Mouse (Mus musculus): ENCODE measurements around the gene Rnf26. TPM values are rescaled to one million over a fixed set of nuclear protein-coding genes. Genes with fewer than 3 reads are reported as not detected.
"Not testable (repeated sequence)": the region's sequence is repeated elsewhere in the genome, so short reads cannot be mapped to it uniquely, and the experiment has no call there.

The Rnf26 gene
- polyA plus RNA-seq, 1 experiment = 40.2 TPM

DNA sequence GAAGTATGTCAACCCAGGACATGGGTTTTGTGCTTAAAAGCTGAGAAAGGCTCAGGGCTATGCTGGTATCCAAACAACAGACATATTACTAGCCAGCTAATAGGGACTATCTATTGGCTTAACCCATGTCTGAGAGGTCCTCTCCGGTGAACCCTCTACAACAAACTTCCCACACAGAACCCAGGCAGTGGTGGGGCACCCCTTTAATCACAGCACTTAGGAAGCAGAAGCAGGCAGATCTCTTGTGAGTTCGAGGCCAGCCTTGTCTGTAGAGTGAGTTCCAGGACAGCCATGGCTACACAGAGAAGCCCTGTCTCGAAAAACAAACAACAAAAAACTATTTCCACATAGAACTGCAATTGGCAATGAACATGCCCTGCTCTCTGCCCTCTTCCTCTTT is 13.4 kb upstream of the Rnf26 start:
- Histone ChIP-seq H3K4me1 (ENCODE audit: control insufficient read depth, insufficient read depth, low read length) (peaks cover 10% of the 10 kb centered on the region), H3K4me3 (ENCODE audit: insufficient read depth, low read length) (no peak overlapping the region), H3K27ac (ENCODE audit: insufficient read depth, low read length) (no peak overlapping the region)
- TF ChIP-seq CTCF (IDR thresholded peaks at IDR 0.05; ENCODE audit: borderline replicate concordance, insufficient read depth, low read length) (no peak), POLR2A (IDR thresholded peaks at IDR 0.05; ENCODE audit: low read depth, low read length) (no peak)

- peak; percentile 63; the same call in 1 of the 2 replicates for TF ChIP-seq CTCF (IDR thresholded peaks at IDR 0.05; ENCODE audit: borderline replicate concordance, insufficient read depth, low read length)
- TF ChIP-seq POLR2A (IDR thresholded peaks at IDR 0.05; ENCODE audit: low read depth, low read length) = no peak
- H3K27ac ChIP-seq (ENCODE audit: insufficient read depth, low read length) = 0 out of 2 replicates have a peak overlapping the region, but pooled peaks have one; percentile 4
- peaks cover 10% of the 10 kb centered on the region for H3K4me1 ChIP-seq (ENCODE audit: control insufficient read depth, insufficient read depth, low read length)
- no peak overlapping the region for H3K4me3 ChIP-seq (ENCODE audit: insufficient read depth, low read length)
These were observed 12.5 kb upstream of the Rnf26 start for GRCm38 (mm10) chr9:44125546-44126428.

GRCm38 (mm10) chr9:44125026-44125425 is 11.7 kb upstream of the Rnf26 start:
- H3K27ac ChIP-seq (ENCODE audit: insufficient read depth, low read length) = no peak overlapping the region
- no peak for TF ChIP-seq POLR2A (IDR thresholded peaks at IDR 0.05; ENCODE audit: low read depth, low read length)
- no peak for TF ChIP-seq CTCF (IDR thresholded peaks at IDR 0.05; ENCODE audit: borderline replicate concordance, insufficient read depth, low read length)
- H3K4me3 ChIP-seq (ENCODE audit: insufficient read depth, low read length) = no peak overlapping the region
- peaks cover 6% of the 10 kb centered on the region for H3K4me1 ChIP-seq (ENCODE audit: control insufficient read depth, insufficient read depth, low read length)

DNA sequence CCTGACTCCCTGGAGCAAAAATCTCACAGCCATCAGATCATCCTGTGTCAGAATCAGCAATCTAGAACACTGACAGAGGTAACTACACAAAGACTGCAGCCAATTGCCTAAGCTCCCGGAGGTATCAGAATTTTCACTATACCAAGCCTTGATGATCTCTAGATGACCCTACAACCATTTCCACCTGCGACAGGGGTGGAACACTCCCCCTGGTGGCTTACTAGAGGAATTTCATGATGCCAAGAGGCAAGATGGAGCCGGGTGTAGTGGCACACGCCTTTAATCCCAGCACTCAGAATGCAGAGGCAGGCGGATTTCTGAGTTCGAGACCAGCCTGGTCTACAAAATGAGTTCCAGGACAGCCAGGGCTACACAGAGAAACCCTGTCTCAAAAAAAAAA is 11.0 kb upstream of the Rnf26 start:
- Histone ChIP-seq H3K4me1 (ENCODE audit: control insufficient read depth, insufficient read depth, low read length) (peaks cover 3% of the 10 kb centered on the region; the same call in 1 of the 2 replicates), H3K4me3 (ENCODE audit: insufficient read depth, low read length) (no peak overlapping the region), H3K27ac (ENCODE audit: insufficient read depth, low read length) (no peak overlapping the region)
- TF ChIP-seq CTCF (IDR thresholded peaks at IDR 0.05; ENCODE audit: borderline replicate concordance, insufficient read depth, low read length) (no peak), POLR2A (IDR thresholded peaks at IDR 0.05; ENCODE audit: low read depth, low read length) (no peak)

DNA sequence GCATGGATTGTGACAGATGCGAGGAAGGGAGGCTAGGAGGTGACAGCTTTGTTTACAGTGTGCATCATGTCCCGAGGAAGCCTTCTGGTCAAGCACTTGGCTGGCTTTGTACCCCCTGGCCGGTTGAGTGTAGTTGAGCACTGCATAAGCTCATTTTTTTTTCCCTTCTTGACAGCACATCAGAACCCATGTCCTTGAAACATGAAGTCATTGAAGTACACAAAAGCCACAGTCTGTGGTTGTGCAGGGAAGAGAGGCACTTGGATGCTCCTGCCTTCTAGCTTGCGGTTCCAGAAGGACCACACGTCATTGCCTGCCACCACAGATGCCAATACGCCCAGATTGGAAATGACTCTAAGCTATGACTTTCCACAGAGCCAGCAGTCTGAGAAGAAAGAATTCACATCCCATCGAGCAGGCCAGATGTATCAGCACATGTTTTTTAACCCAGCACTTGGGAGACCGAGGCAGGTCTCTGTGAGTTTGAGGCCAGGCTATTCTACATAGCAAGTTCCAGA is 6.7 kb upstream of the Rnf26 start:
- H3K27ac ChIP-seq (ENCODE audit: insufficient read depth, low read length) = no peak overlapping the region
- no peaks in the 10 kb centered on the region for H3K4me1 ChIP-seq (ENCODE audit: control insufficient read depth, insufficient read depth, low read length)
- TF ChIP-seq CTCF (IDR thresholded peaks at IDR 0.05; ENCODE audit: borderline replicate concordance, insufficient read depth, low read length) = no peak
- TF ChIP-seq POLR2A (IDR thresholded peaks at IDR 0.05; ENCODE audit: low read depth, low read length) = no peak
- no peak overlapping the region for H3K4me3 ChIP-seq (ENCODE audit: insufficient read depth, low read length)

- Histone ChIP-seq H3K27ac (ENCODE audit: insufficient read depth, low read length) (no peak overlapping the region), H3K4me1 (ENCODE audit: control insufficient read depth, insufficient read depth, low read length) (no peaks in the 10 kb centered on the region; the same call in 1 of the 2 replicates), H3K4me3 (ENCODE audit: insufficient read depth, low read length) (no peak overlapping the region)
- TF ChIP-seq POLR2A (IDR thresholded peaks at IDR 0.05; ENCODE audit: low read depth, low read length) (no peak), CTCF (IDR thresholded peaks at IDR 0.05; ENCODE audit: borderline replicate concordance, insufficient read depth, low read length) (peak; percentile 55)
These were observed 5.7 kb upstream of the Rnf26 start for GRCm38 (mm10) chr9:44119011-44119410.

GRCm38 (mm10) chr9:44116182-44116581 is 2.9 kb upstream of the Rnf26 start:
- TF ChIP-seq CTCF (IDR thresholded peaks at IDR 0.05; ENCODE audit: borderline replicate concordance, insufficient read depth, low read length) (no peak), POLR2A (IDR thresholded peaks at IDR 0.05; ENCODE audit: low read depth, low read length) (no peak)
- H3K4me3 ChIP-seq (ENCODE audit: insufficient read depth, low read length) = no peak overlapping the region
- H3K4me1 ChIP-seq (ENCODE audit: control insufficient read depth, insufficient read depth, low read length) = no peaks in the 10 kb centered on the region; the same call in 1 of the 2 replicates
- no peak overlapping the region for H3K27ac ChIP-seq (ENCODE audit: insufficient read depth, low read length)

GRCm38 (mm10) chr9:44115599-44115998 is 2.3 kb upstream of the Rnf26 start:
- H3K27ac ChIP-seq (ENCODE audit: insufficient read depth, low read length) = no peak overlapping the region
- no peaks in the 10 kb centered on the region; the same call in 1 of the 2 replicates for H3K4me1 ChIP-seq (ENCODE audit: control insufficient read depth, insufficient read depth, low read length)
- H3K4me3 ChIP-seq (ENCODE audit: insufficient read depth, low read length) = no peak overlapping the region
- no peak for TF ChIP-seq POLR2A (IDR thresholded peaks at IDR 0.05; ENCODE audit: low read depth, low read length)
- TF ChIP-seq CTCF (IDR thresholded peaks at IDR 0.05; ENCODE audit: borderline replicate concordance, insufficient read depth, low read length) = no peak

DNA sequence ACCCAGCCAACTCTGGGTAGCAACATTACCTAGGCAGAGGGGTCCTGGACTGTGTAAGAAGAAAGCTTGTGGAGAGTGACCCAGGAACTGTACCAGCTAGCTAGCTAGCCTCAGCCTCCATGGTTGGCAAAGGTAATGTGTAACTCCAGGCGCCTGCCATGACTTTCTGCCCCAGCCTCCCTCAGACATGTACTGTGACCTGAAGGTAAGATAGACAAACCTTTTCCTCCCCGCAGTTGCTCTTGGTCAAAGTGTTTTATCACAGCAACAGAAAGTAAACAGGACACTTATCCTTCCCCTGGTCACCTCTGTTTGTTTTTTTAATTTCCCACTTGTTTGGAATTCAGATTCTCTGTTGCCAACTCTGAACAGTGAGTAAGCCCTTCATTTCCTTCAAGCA is 1.1 kb upstream of the Rnf26 start:
- TF ChIP-seq POLR2A (IDR thresholded peaks at IDR 0.05; ENCODE audit: low read depth, low read length) (no peak), CTCF (IDR thresholded peaks at IDR 0.05; ENCODE audit: borderline replicate concordance, insufficient read depth, low read length) (no peak)
- Histone ChIP-seq H3K27ac (ENCODE audit: insufficient read depth, low read length) (no peak overlapping the region), H3K4me1 (ENCODE audit: control insufficient read depth, insufficient read depth, low read length) (no peaks in the 10 kb centered on the region; the same call in 1 of the 2 replicates), H3K4me3 (ENCODE audit: insufficient read depth, low read length) (no peak overlapping the region)

DNA sequence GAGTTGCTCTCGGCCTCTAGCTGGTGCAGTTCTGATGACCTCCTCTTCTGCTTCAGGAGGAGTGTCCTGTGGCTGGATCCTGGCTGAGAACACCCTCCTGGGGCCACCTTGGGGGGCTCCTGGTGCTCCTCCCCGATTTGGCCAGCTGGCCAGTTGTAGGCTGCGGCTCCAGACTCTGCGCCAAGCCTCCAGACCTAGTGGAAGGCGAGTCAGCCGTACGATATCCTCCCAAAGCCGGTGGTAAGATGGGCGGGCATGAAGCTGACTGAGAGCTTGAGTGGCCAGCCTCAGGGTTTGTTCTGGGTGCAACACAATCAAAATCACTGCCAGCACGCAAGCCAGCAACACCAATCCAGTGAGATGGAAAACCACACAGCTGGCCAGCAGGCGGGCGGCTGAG is 1.4 kb downstream of the Rnf26 start:
- H3K4me1 ChIP-seq (ENCODE audit: control insufficient read depth, insufficient read depth, low read length); H3K4me3 ChIP-seq (ENCODE audit: insufficient read depth, low read length); H3K27ac ChIP-seq (ENCODE audit: insufficient read depth, low read length): not testable (repeated sequence)

All from embryonic fibroblast, embryonic 13.5 days (primary cell).